Mouse (Mus musculus): ENCODE measurements at regions not wholly inside any gene's neighbourhood (a gene's known extent, or its start where the extent isn't known, plus 50 kb on each side); places are given as distances from the start of the nearest gene placed in this dataset.

- no peak for DNase-seq (ENCODE audit: low spot score in 2 of 2)
These were observed 672.2 kb upstream of the 4930452B06Rik start for GRCm38 (mm10) chr14:9338220-9338619.

- DNase-seq (ENCODE audit: low spot score in 2 of 2): no peak
These were observed 671.1 kb upstream of the 4930452B06Rik start for GRCm38 (mm10) chr14:9337107-9337506.

- no peak for DNase-seq (ENCODE audit: low spot score in 2 of 2)
These were observed 665.6 kb upstream of the 4930452B06Rik start for GRCm38 (mm10) chr14:9331593-9331992.

GRCm38 (mm10) chr14:9330767-9331166 lies 664.7 kb upstream of the 4930452B06Rik start:
- no peak for DNase-seq (ENCODE audit: low spot score in 2 of 2)

GRCm38 (mm10) chr14:9329839-9330485 lies 663.9 kb upstream of the 4930452B06Rik start:
- no peak for DNase-seq (ENCODE audit: low spot score in 2 of 2)

GRCm38 (mm10) chr14:9327344-9327743 lies 661.3 kb upstream of the 4930452B06Rik start:
- no peak for DNase-seq (ENCODE audit: low spot score in 2 of 2)

GRCm38 (mm10) chr14:9319842-9320241 lies 653.8 kb upstream of the 4930452B06Rik start:
- DNase-seq (ENCODE audit: low spot score in 2 of 2): no peak

- no peak for DNase-seq (ENCODE audit: low spot score in 2 of 2)
These were observed 652.9 kb upstream of the 4930452B06Rik start for GRCm38 (mm10) chr14:9318796-9319465.

GRCm38 (mm10) chr14:9315224-9315623 lies 649.2 kb upstream of the 4930452B06Rik start:
- DNase-seq (ENCODE audit: low spot score in 2 of 2): no peak

- DNase-seq (ENCODE audit: low spot score in 2 of 2): no peak
These were observed 630.1 kb upstream of the 4930452B06Rik start for GRCm38 (mm10) chr14:9296145-9296544.

GRCm38 (mm10) chr14:9294555-9294954 lies 628.5 kb upstream of the 4930452B06Rik start:
- no peak for DNase-seq (ENCODE audit: low spot score in 2 of 2)

GRCm38 (mm10) chr14:9288103-9288502 lies 622.1 kb upstream of the 4930452B06Rik start:
- no peak for DNase-seq (ENCODE audit: low spot score in 2 of 2)

GRCm38 (mm10) chr14:9285606-9286002 lies 619.6 kb upstream of the 4930452B06Rik start:
- no peak for DNase-seq (ENCODE audit: low spot score in 2 of 2)

GRCm38 (mm10) chr14:9284976-9285605 lies 619.1 kb upstream of the 4930452B06Rik start:
- no peak for DNase-seq (ENCODE audit: low spot score in 2 of 2)

GRCm38 (mm10) chr14:9267282-9268091 lies 601.4 kb upstream of the 4930452B06Rik start:
- no peak for DNase-seq (ENCODE audit: low spot score in 2 of 2)

- no peak for DNase-seq (ENCODE audit: low spot score in 2 of 2)
These were observed 586.0 kb upstream of the 4930452B06Rik start for GRCm38 (mm10) chr14:9252017-9252416.

GRCm38 (mm10) chr14:9245266-9245665 lies 579.2 kb upstream of the 4930452B06Rik start:
- no peak for DNase-seq (ENCODE audit: low spot score in 2 of 2)

GRCm38 (mm10) chr14:9243336-9243735 lies 577.3 kb upstream of the 4930452B06Rik start:
- no peak for DNase-seq (ENCODE audit: low spot score in 2 of 2)

GRCm38 (mm10) chr14:9242118-9242517 lies 576.1 kb upstream of the 4930452B06Rik start:
- no peak for DNase-seq (ENCODE audit: low spot score in 2 of 2)

GRCm38 (mm10) chr14:9227670-9228069 lies 561.6 kb upstream of the 4930452B06Rik start:
- DNase-seq (ENCODE audit: low spot score in 2 of 2): no peak

- DNase-seq (ENCODE audit: low spot score in 2 of 2): no peak
These were observed 534.2 kb upstream of the 4930452B06Rik start for GRCm38 (mm10) chr14:9200246-9200645.

Measured in gastrocnemius, postnatal 4 days (tissue).